Mouse (Mus musculus): ENCODE measurements around the gene Nme8.

Gene Nme8

GRCm38 (mm10) chr13:19697790-19698189, at the start of gene Nme8:
Gene Nme8, minus strand, starts transcription at chr13:19697794.
- DNase-seq, result no peak

- no peak for DNase-seq
Measured at GRCm38 (mm10) chr13:19745741-19746140, 48.1 kb upstream of the Nme8 start.

GRCm38 (mm10) chr13:19744536-19744935, 46.9 kb upstream of the Nme8 start:
- no peak for DNase-seq

GRCm38 (mm10) chr13:19734597-19734996, 37.0 kb upstream of the Nme8 start:
- DNase-seq, result no peak

GRCm38 (mm10) chr13:19730826-19731225, 33.2 kb upstream of the Nme8 start:
- DNase-seq, result no peak

- DNase-seq, result no peak
Measured at GRCm38 (mm10) chr13:19718954-19719353, 21.4 kb upstream of the Nme8 start.

GRCm38 (mm10) chr13:19717201-19717600, 19.6 kb upstream of the Nme8 start:
- DNase-seq, result no peak

GRCm38 (mm10) chr13:19703806-19704205, 6.2 kb upstream of the Nme8 start:
- DNase-seq, result no peak

GRCm38 (mm10) chr13:19701443-19702078, 4.0 kb upstream of the Nme8 start:
- DNase-seq, result peak; percentile 41

GRCm38 (mm10) chr13:19700733-19701442, 3.3 kb upstream of the Nme8 start:
- no peak for DNase-seq

GRCm38 (mm10) chr13:19698524-19699173, 1.1 kb upstream of the Nme8 start:
- DNase-seq, result peak; percentile 82

- DNase-seq, result no peak
Measured at GRCm38 (mm10) chr13:19690417-19690816, 7.2 kb downstream of the Nme8 start.

GRCm38 (mm10) chr13:19689971-19690370, 7.6 kb downstream of the Nme8 start:
- DNase-seq, result peak; percentile 28

GRCm38 (mm10) chr13:19684007-19684406, 13.6 kb downstream of the Nme8 start:
- peak; percentile 58 for DNase-seq

GRCm38 (mm10) chr13:19682879-19683640, 14.5 kb downstream of the Nme8 start:
- DNase-seq, result peak; percentile 92

GRCm38 (mm10) chr13:19674601-19675000, 23.0 kb downstream of the Nme8 start:
- DNase-seq, result no peak

GRCm38 (mm10) chr13:19674025-19674424, 23.6 kb downstream of the Nme8 start:
- DNase-seq, result no peak

- no peak for DNase-seq
Measured at GRCm38 (mm10) chr13:19668355-19669140, 29.0 kb downstream of the Nme8 start.

GRCm38 (mm10) chr13:19652405-19652804, 45.2 kb downstream of the Nme8 start:
- DNase-seq, result no peak

GRCm38 (mm10) chr13:19649824-19650223, 47.8 kb downstream of the Nme8 start:
- no peak for DNase-seq

- DNase-seq, result peak; percentile 24
Measured at GRCm38 (mm10) chr13:19644225-19644624, 53.4 kb downstream of the Nme8 start.

GRCm38 (mm10) chr13:19643519-19643918, 54.1 kb downstream of the Nme8 start:
- no peak for DNase-seq

Data from retina, postnatal 1 day (tissue).